Mouse (Mus musculus): Measurements from ENCODE around the gene Napsa. TPM values are rescaled to one million over a fixed set of nuclear protein-coding genes. Genes with fewer than 3 reads are reported as not detected.

Gene Napsa
- total RNA-seq, 2 experiments from 2014 or later, result 0.65 to 0.81 TPM

DNA sequence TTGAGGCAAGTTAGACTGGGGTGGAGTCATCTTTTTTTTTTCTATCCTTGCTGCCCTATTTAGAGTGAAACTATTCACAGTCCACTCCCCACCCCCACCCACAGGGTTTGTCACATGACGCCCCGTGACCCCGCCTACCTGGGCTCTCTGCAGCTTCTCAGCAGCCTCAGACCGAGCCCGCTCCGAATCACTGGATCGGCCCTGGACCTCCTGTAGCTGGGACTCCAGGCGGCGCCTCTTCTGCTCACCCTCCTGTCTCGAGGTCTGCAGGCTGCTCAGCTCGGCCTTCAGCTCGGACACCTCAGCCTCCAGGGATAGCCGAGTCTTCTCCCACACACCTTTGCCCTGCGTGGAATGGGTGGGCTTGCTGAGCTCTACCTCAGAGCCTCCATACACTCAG lies 52.6 kb downstream of the Napsa start:
- no peak for DNase-seq (ENCODE audit: low spot score in 2 of 2)

DNA sequence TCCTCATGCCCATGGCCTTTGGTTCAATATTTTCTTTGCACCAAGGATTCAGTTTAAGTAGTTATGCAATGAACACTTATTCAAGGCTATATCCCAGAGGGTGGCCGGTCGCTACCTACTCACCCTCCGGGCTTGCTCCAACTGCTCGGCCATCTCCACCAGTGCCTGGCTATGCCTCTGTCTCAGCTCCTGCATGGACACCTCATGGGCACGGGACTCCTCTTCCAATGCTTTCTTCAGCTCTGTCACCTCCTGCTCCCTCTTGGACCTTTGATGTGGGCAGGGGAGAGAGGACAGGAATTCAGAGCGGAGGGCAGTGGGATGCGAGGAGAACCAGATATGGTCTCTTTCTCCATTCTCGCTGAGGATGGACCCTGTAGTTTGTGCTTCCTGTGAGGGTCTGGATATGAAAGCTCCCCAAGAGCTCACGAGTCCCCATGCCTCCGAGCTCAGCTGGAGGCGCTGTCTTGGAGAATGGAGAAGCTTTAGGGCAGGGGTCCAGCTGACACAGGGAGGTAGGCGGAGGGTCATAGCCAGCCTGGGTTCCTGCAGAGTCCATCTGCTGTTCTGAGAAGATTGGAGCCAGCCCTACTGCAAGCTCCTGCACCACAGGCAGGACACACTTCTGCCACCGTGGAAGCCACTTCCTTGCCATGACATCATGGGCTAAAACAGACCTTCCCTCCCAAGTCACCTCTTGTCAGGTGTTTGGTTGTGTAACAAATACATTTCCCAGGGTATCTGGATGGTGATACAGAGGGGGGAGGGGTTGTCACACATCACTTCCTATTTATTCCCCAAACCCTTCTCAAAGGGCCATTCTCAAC lies 53.3 kb downstream of the Napsa start:
- no peak for DNase-seq (ENCODE audit: low spot score in 2 of 2)

DNA sequence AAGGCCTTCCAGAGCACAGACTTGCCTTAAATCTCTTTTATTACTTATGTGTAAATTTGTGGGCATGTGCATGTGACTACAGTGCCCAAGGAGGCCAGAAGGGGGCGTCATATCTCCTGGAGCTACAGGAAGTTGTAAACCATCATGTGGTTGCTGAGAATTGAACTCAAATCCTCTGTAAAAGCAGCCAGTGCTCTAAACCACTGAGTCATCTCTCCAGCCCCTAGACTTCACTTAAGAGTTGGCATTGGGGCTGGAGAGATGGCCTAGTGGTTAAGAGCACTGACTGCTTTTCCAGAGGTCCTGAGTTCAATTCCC lies 53.8 kb downstream of the Napsa start:
- no peak for DNase-seq (ENCODE audit: low spot score in 2 of 2)

DNA sequence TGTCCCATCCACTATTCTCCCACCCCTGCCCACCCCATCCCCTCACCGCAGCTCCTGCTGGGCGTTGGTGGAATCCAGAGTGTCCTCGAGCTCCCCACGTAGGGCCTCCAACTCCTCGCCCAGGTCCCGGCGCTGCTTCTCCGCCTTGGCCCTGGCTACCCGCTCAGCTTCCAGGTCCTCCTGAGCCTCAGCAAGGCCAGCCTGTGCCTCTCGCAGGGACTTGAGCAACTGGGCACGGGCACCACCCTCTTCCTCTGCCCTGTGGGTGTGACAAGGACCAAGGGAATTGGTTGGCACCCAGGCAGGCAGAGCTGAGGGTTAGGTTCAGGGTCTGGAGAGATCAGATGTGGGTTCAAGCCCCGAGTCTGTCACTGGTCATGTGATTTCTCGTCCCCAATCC lies 54.8 kb downstream of the Napsa start:
- no peak for DNase-seq (ENCODE audit: low spot score in 2 of 2)

DNA sequence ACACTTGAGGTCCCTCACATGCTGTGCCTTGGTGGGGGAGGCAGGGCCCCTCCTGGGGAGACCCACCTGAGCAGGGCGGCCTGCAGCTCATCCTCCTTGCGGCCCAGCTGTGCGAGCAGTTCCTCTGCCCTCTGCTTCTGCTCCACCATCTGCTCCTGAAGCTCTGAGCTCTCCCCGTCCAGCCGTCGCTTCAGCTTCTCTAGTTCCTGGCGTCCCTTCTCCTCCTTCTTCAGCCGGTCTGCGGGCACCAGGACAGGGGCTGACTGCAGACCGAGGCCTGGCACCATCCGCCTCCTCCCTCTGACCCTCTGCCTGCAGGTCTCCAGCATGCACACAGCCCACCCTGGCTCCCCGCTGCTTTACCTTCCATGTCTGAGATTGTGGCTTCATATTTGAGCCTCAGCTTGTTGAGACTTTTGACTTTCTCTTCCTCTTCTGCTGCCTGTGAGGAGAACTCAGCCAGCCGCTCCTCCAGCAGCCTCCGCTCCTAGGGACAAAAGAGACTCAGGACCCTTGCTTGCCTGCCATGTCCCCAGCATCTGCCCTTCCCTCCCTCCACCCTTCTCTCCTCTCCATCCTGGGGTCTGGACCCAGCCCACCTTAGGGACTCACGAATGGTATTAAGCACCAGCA lies 56.3 kb downstream of the Napsa start:
- DNase-seq (ENCODE audit: low spot score in 2 of 2), result no peak

DNA sequence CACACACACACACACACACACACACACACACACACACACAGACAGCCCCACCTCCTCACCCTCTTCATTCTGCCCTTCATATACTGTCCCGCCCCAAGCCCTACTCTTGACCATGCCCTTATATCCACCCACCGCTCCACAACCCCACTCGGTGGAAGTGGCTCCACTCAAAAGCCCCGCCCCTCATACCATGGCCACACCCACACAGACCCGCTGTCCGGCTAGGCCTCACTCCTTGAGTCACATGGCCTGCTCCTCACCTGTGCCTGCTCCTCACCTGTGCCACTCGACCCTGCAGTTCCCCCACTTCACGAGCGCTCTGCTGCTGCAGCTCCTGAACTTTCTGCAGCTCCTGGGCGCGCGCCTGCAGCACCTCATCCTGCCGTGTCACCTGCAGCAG lies 58.3 kb downstream of the Napsa start:
- no peak for DNase-seq (ENCODE audit: low spot score in 2 of 2)

DNA sequence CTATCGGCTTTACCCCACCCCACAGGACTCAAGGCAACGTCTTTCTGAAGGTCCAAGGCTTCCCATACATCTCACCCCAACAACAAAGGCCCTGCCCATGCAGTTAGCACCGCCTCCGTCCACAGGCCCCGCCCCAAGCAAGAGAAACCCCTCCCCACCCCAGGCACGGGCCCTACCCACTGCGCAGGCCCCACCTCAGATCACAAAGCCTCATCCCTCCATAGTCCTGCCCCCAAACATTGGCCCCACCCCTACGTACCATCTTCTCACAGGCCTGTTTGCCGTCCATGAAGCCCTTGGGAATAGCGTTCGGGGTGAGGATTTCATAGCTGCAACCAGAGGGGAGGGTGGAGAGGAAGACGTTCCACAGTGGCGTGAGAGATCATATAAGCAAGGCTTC lies 60.5 kb downstream of the Napsa start:
- DNase-seq (ENCODE audit: low spot score in 2 of 2), result no peak

DNA sequence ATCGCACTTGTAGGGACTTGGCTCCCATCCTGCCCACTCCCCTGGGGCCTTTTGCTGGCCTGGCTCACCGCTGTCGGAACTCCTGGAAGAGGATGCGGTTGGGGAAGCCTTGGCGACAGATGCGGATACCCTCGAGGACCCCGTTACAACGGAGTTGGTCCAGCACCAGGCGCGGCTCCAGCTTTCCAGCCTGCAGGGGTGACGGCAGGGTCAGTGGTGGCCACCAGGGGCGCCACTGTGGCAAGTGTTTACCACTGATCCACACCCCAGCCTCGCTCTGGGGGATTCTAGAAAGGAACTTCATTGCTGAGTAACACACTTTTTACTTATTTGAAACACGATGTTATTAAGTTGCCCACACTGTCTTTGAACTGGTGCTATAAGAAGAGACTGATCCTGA lies 61.2 kb downstream of the Napsa start:
- peak in 1 of 2 experiments; percentile 44 for DNase-seq (ENCODE audit: low spot score in 2 of 2)

Small RNA genes within 50 kb of the gene (microRNA-seq; reads per million reads assigned to microRNA genes)
- not detected for gene Mir7053

Other genes starting within 250 kb of the Napsa start
- under 1 TPM; 0.34 to 0.49 TPM for gene Syt3, start 188.3 kb upstream of the Napsa start, total RNA-seq (2021)
- not detected for gene 1700008O03Rik, start 186.6 kb upstream of the Napsa start, total RNA-seq (2021)
- gene Lrrc4b, start 143.4 kb upstream of the Napsa start, total RNA-seq (2021), result 1 to 10 TPM; 4.0 to 4.2 TPM
- not detected for gene Aspdh, start 107.0 kb upstream of the Napsa start, total RNA-seq (2021)
- gene Josd2, start 104.4 kb upstream of the Napsa start, total RNA-seq (2021), result 10 to 100 TPM; 67.2 to 77.6 TPM
- 10 to 100 TPM; 60.1 to 65.3 TPM for gene Emc10, start 75.9 kb upstream of the Napsa start, total RNA-seq (2021)
- gene Fam71e1, start 75.8 kb upstream of the Napsa start, total RNA-seq (2021), result 1 to 10 TPM; 6.2 to 6.8 TPM
- gene Mybpc2, start 47.7 kb upstream of the Napsa start, total RNA-seq (2021), result 100 to 1,000 TPM; 438 to 552 TPM
- under 1 TPM; 0.26 to 0.27 TPM for gene Spib, start 40.3 kb upstream of the Napsa start, total RNA-seq (2021)
- gene Pold1, start 23.5 kb upstream of the Napsa start, total RNA-seq (2021), result 10 to 100 TPM; 32.0 to 35.2 TPM
- 10 to 100 TPM; 38.3 to 45.3 TPM for gene Nr1h2, start 18.4 kb upstream of the Napsa start, total RNA-seq (2021)
- gene Kcnc3, start 18.3 kb downstream of the Napsa start, total RNA-seq (2021), result 1 to 10 TPM in 1 of 2 experiments, under 1 TPM in 1; 0.91 to 1.1 TPM
- gene Myh14, start 98.5 kb downstream of the Napsa start, total RNA-seq (2021), result 10 to 100 TPM; 25.7 to 26.6 TPM
- gene Izumo2, start 136.4 kb downstream of the Napsa start, total RNA-seq (2021), result not detected
- 10 to 100 TPM; 18.9 to 20.7 TPM for gene Vrk3, start 176.0 kb downstream of the Napsa start, total RNA-seq (2021)
- gene Zfp473, start 178.7 kb downstream of the Napsa start, total RNA-seq (2021), result under 1 TPM; 0.32 to 0.41 TPM
- 10 to 100 TPM; 49.4 to 53.1 TPM for gene Nup62, start 243.7 kb downstream of the Napsa start, total RNA-seq (2021)
- 1 to 10 TPM; 1.6 to 1.8 TPM for gene Il4i1, start 244.0 kb downstream of the Napsa start, total RNA-seq (2021)
- 10 to 100 TPM; 55.6 to 62.2 TPM for gene Atf5, start 244.3 kb downstream of the Napsa start, total RNA-seq (2021)